8 mouse cellular contexts compared by ENCODE assay signal in genomic region chr14:73382699-73383098, GRCm38 (mm10). TPM values are rescaled to one million over a fixed set of nuclear protein-coding genes. Genes with fewer than 3 reads are reported as not detected.
A peak's percentile ranks its signal among the peaks of the same experiment; 100 is the strongest.
DNase-seq lines count a peak whose midpoint lies in the region; ATAC-seq and TF ChIP-seq lines count a peak whose summit lies in the region.

No protein-coding gene starts in this region.

- WGBS in embryonic facial prominence, embryonic 12.5 days = 36% methylated on average over 9 of the region's 9 CpGs
- WGBS in kidney, postnatal 0 days = 47% methylated on average over 9 of the region's 9 CpGs
- WGBS in liver, embryonic 12.5 days (ENCODE audit: insufficient replicate concordance) = 54% methylated on average over 9 of the region's 9 CpGs

- ATAC-seq in embryonic facial prominence, embryonic 12.5 days (ENCODE audit: insufficient number of reproducible peaks, insufficient read depth, low FRiP score, low TSS enrichment) = no peak
- no peak for ATAC-seq in kidney, postnatal 0 days (replicated peaks; ENCODE audit: low FRiP score, low read depth)
- no peak for ATAC-seq in liver, embryonic 12.5 days

- H3K4me1 ChIP-seq in testis, adult 2 months (ENCODE audit: control insufficient read depth, insufficient read depth, low read length) = peaks cover 5% of the 10 kb centered on the region
- peaks cover 18% of the 10 kb centered on the region for H3K4me1 ChIP-seq in embryonic facial prominence, embryonic 12.5 days
- peaks cover 33% of the 10 kb centered on the region for H3K4me1 ChIP-seq in kidney, postnatal 0 days (replicated peaks; ENCODE audit: insufficient read depth, low read length)
- H3K4me1 ChIP-seq in liver, embryonic 12.5 days = peaks cover 55% of the 10 kb centered on the region

- no peak overlapping the region for H3K9ac ChIP-seq in embryonic facial prominence, embryonic 12.5 days
- 0 out of 2 replicates have a peak overlapping the region, but pooled peaks have one; percentile 43 for H3K9ac ChIP-seq in kidney, postnatal 0 days (ENCODE audit: low read depth, low read length)
- peak overlapping the region; percentile 37; the same call in 1 of the 2 replicates for H3K9ac ChIP-seq in liver, embryonic 12.5 days

- H3K4me2 ChIP-seq in embryonic facial prominence, embryonic 12.5 days (replicated peaks) = peak overlapping the region; percentile 59
- H3K4me2 ChIP-seq in kidney, postnatal 0 days (ENCODE audit: low read length) = peak overlapping the region; percentile 63
- H3K4me2 ChIP-seq in liver, embryonic 12.5 days = peak overlapping the region; percentile 75

- H3K36me3 ChIP-seq in testis, adult 2 months (ENCODE audit: control insufficient read depth, insufficient read depth, low read length) = no peaks in the 10 kb centered on the region
- peaks cover 12% of the 10 kb centered on the region for H3K36me3 ChIP-seq in embryonic facial prominence, embryonic 12.5 days
- H3K36me3 ChIP-seq in kidney, postnatal 0 days (ENCODE audit: insufficient read depth, low read length) = 0 out of 2 replicates have a peak, but pooled peaks cover 11% of the 10 kb centered on the region
- H3K36me3 ChIP-seq in liver, embryonic 12.5 days = peaks cover 31% of the 10 kb centered on the region

- H3K27ac ChIP-seq in testis, adult 2 months (ENCODE audit: control insufficient read depth, insufficient read depth, low read depth, low read length) = peak overlapping the region; percentile 39
- H3K27ac ChIP-seq in embryonic facial prominence, embryonic 12.5 days = 0 out of 2 replicates have a peak overlapping the region, but pooled peaks have one; percentile 5
- no peak overlapping the region for H3K27ac ChIP-seq in kidney, postnatal 0 days
- peak overlapping the region; percentile 65 for H3K27ac ChIP-seq in liver, embryonic 12.5 days

- no peak for TF ChIP-seq POLR2A in testis, adult 2 months (IDR thresholded peaks at IDR 0.05; ENCODE audit: control insufficient read depth, low read depth, low read length)

- peak overlapping the region; percentile 20 for H3K4me3 ChIP-seq in testis, adult 2 months (ENCODE audit: control insufficient read depth, low read depth, low read length)
- H3K4me3 ChIP-seq in embryonic facial prominence, embryonic 12.5 days = peak overlapping the region; percentile 18
- peak overlapping the region; percentile 97 for H3K4me3 ChIP-seq in kidney, postnatal 0 days (replicated peaks; ENCODE audit: low read depth, low read length)
- peak overlapping the region; percentile 98 for H3K4me3 ChIP-seq in liver, embryonic 12.5 days

- H3K27me3 ChIP-seq in testis, adult 2 months (ENCODE audit: control insufficient read depth, insufficient read depth, low read length) = no peaks in the 10 kb centered on the region
- H3K27me3 ChIP-seq in embryonic facial prominence, embryonic 12.5 days = no peaks in the 10 kb centered on the region
- no peaks in the 10 kb centered on the region for H3K27me3 ChIP-seq in kidney, postnatal 0 days (ENCODE audit: insufficient read depth, low read length)
- H3K27me3 ChIP-seq in liver, embryonic 12.5 days (replicated peaks) = no peaks in the 10 kb centered on the region

- DNase-seq in testis, postnatal 10 days (ENCODE audit: low spot score) = no peak
- peak; percentile 81 to 83 for DNase-seq in heart, adult 9 months (ENCODE audit: low spot score in 2 of 2)
- no peak for DNase-seq in kidney, postnatal 0 days (ENCODE audit: low spot score)
- DNase-seq in right cerebral cortex, postnatal 10 days (ENCODE audit: low spot score in 2 of 2) = peak; percentile 61 to 68
- no peak for DNase-seq in thymus, adult 18-20 months

- H3K9me3 ChIP-seq in embryonic facial prominence, embryonic 12.5 days = no peaks in the 10 kb centered on the region
- no peaks in the 10 kb centered on the region for H3K9me3 ChIP-seq in kidney, postnatal 0 days (replicated peaks; ENCODE audit: low read length)
- H3K9me3 ChIP-seq in liver, embryonic 12.5 days (replicated peaks) = no peaks in the 10 kb centered on the region

- TF ChIP-seq CTCF in testis, adult 2 months (IDR thresholded peaks at IDR 0.05; ENCODE audit: control insufficient read depth, insufficient read depth, insufficient replicate concordance, low read depth, low read length) = no peak
- no peak for TF ChIP-seq CTCF in kidney, postnatal 0 days (IDR thresholded peaks at IDR 0.05; ENCODE audit: low read depth)

RNA-seq across cellular contexts. Expression of gene Itm2b, which starts 2.4 kb away (rescaled TPM):
- polyA plus RNA-seq in testis, adult 2 months (2012; rRNA removed) = 330 and 494 TPM in 2 replicates
- 464 and 478 TPM in 2 replicates for polyA plus RNA-seq in embryonic facial prominence, embryonic 12.5 days (2016; fragmentation: Nextera tagmentation; extraction: Ambion mirVana)
- polyA plus RNA-seq in kidney, postnatal 0 days (2015; fragmentation: Nextera tagmentation; extraction: Ambion mirVana) = 1,975 and 1,980 TPM in 2 replicates
- 395 and 399 TPM in 2 replicates for polyA plus RNA-seq in liver, embryonic 12.5 days (2016; fragmentation: Nextera tagmentation; extraction: Ambion mirVana)

RNA-seq across cellular contexts. Expression of gene Rb1, which starts 57.1 kb away (rescaled TPM):
- polyA plus RNA-seq in testis, adult 2 months (2012; rRNA removed) = 5.1 and 6.4 TPM in 2 replicates
- 24.3 and 24.6 TPM in 2 replicates for polyA plus RNA-seq in embryonic facial prominence, embryonic 12.5 days (2016; fragmentation: Nextera tagmentation; extraction: Ambion mirVana)
- 21.9 and 26.6 TPM in 2 replicates for polyA plus RNA-seq in kidney, postnatal 0 days (2015; fragmentation: Nextera tagmentation; extraction: Ambion mirVana)
- polyA plus RNA-seq in liver, embryonic 12.5 days (2016; fragmentation: Nextera tagmentation; extraction: Ambion mirVana) = 30.1 and 33.3 TPM in 2 replicates

Comparison
In these comparisons a context has a peak if more than half of its experiments do, and no peak if none do; other contexts are left out.
1. H3K4me3 ChIP-seq: peak in every context shown above with its lines; median percentile 98 in liver, embryonic 12.5 days; 97 in kidney, postnatal 0 days; 20 in testis, adult 2 months; 18 in embryonic facial prominence, embryonic 12.5 days.
2. DNase-seq: peak in heart, adult 9 months (2 of 2) and right cerebral cortex, postnatal 10 days (2 of 2); none in testis, postnatal 10 days (single experiment), kidney, postnatal 0 days (single experiment) and thymus, adult 18-20 months (0 of 2).
3. Peak in every context shown above with its lines, with median percentiles within 50 percentile points of each other: H3K4me2 ChIP-seq.